In genomic region chr3:141457475-141457874, GRCm38 (mm10) we compare ENCODE assay signal across 19 mouse cellular contexts. TPM values are rescaled to one million over a fixed set of nuclear protein-coding genes. Genes with fewer than 3 reads are reported as not detected.
DNase-seq lines count a peak whose midpoint lies in the region; ATAC-seq and TF ChIP-seq lines count a peak whose summit lies in the region.
"Had no signal": no experiment of that assay in that cellular context is flagged by ENCODE, and none has a peak within 500 bp of the region (broad histone marks: within the 10 kb centered on the region; RNA-seq: fewer than 3 reads in every experiment).

No protein-coding gene starts in this region.

- ATAC-seq in forebrain, postnatal 0 days = no peak
- ATAC-seq in forebrain, embryonic 14.5 days = no peak
- peak; percentile 37 to 51; a peak in 1 of 4 replicates for ATAC-seq in hematopoietic stem cell, adult 5-6 weeks (replicated peaks in 1 of 2; ENCODE audit: insufficient read depth in 1 of 2, low FRiP score in 2 of 2, low TSS enrichment in 1 of 2, low read depth in 1 of 2, poor library complexity in 2 of 2, severe bottlenecking in 2 of 2)
- ATAC-seq: forebrain, embryonic 15.5 days; midbrain, embryonic 16.5 days had no signal

- no peak for TF ChIP-seq EP300 in MEL (IDR thresholded peaks at IDR 0.05; ENCODE audit: low read depth in 1 of 2, low read length in 2 of 2)

- TF ChIP-seq RAD21 in MEL (IDR thresholded peaks at IDR 0.05; ENCODE audit: low read depth, low read length) = peak; percentile 43

- no peaks in the 10 kb centered on the region for H3K9me3 ChIP-seq in forebrain, postnatal 0 days (ENCODE audit: low read length)
- H3K9me3 ChIP-seq in forebrain, embryonic 14.5 days (replicated peaks; ENCODE audit: control insufficient read depth, low read length) = no peaks in the 10 kb centered on the region
- no peaks in the 10 kb centered on the region for H3K9me3 ChIP-seq in MEL (replicated peaks; ENCODE audit: insufficient read depth, low read length)
- H3K9me3 ChIP-seq: forebrain, embryonic 15.5 days; G1E had no signal

- TF ChIP-seq POLR2A in MEL (IDR thresholded peaks at IDR 0.05; ENCODE audit: control insufficient read depth in 1 of 2, insufficient read depth in 1 of 2, low read depth in 1 of 2, low read length in 2 of 2, poor library complexity in 1 of 2) = no peak

- 96% methylated on average over 2 of the region's 2 CpGs for WGBS in forebrain, postnatal 0 days
- 91% methylated on average over 2 of the region's 2 CpGs for WGBS in forebrain, embryonic 14.5 days

- no peak for DNase-seq in forebrain, postnatal 0 days
- no peak for DNase-seq in forebrain, embryonic 14.5 days (ENCODE audit: low spot score)
- no peak for DNase-seq in left cerebral cortex, adult 2 months (ENCODE audit: extremely low spot score in 1 of 2, low spot score in 2 of 2)
- no peak for DNase-seq in left cerebral cortex, adult 18-20 months (ENCODE audit: low spot score in 2 of 2)
- DNase-seq in MEL (ENCODE audit: low read depth, low spot score) = peak; percentile 17
- DNase-seq in spleen, postnatal 36 days (ENCODE audit: low spot score in 2 of 2) = no peak
- no peak for DNase-seq in yolk sac, embryonic 10.5 days (ENCODE audit: low spot score)
- DNase-seq: adrenal gland, postnatal 14 days; cerebellum, postnatal 14 days; gastrocnemius, adult 2 months; left cerebral cortex, postnatal 4 days; lung, postnatal 4 days; right cerebral cortex, postnatal 14 days; thymus, postnatal 4 days had no signal

- H3K4me2 ChIP-seq in forebrain, postnatal 0 days (ENCODE audit: low read depth) = no peak overlapping the region
- H3K4me2 ChIP-seq in forebrain, embryonic 14.5 days (ENCODE audit: low read length) = no peak overlapping the region
- H3K4me2 ChIP-seq: forebrain, embryonic 15.5 days; liver, embryonic 11.5 days had no signal

- H3K27me3 ChIP-seq in forebrain, postnatal 0 days (ENCODE audit: insufficient read depth, low read length) = no peaks in the 10 kb centered on the region
- H3K27me3 ChIP-seq in forebrain, embryonic 14.5 days (replicated peaks; ENCODE audit: control insufficient read depth, insufficient read depth, low read length) = no peaks in the 10 kb centered on the region
- no peaks in the 10 kb centered on the region for H3K27me3 ChIP-seq in MEL (ENCODE audit: control insufficient read depth in 1 of 2, insufficient read depth in 2 of 2, low read length in 2 of 2)
- H3K27me3 ChIP-seq: forebrain, embryonic 15.5 days had no signal

- H3K9ac ChIP-seq in forebrain, postnatal 0 days = no peak overlapping the region
- H3K9ac ChIP-seq in forebrain, embryonic 14.5 days (ENCODE audit: low read length) = no peak overlapping the region
- H3K9ac ChIP-seq in MEL (ENCODE audit: control insufficient read depth, low read depth, low read length, poor library complexity, severe bottlenecking) = no peak overlapping the region
- H3K9ac ChIP-seq: forebrain, embryonic 15.5 days had no signal

- intact Hi-C loops in left cerebral cortex, adult 2 months (cut with DNase I) = no loop called here

- H3K36me3 ChIP-seq in forebrain, postnatal 0 days (ENCODE audit: insufficient read depth) = no peaks in the 10 kb centered on the region
- no peaks in the 10 kb centered on the region for H3K36me3 ChIP-seq in forebrain, embryonic 14.5 days (ENCODE audit: control insufficient read depth, insufficient read depth, low read length)
- H3K36me3 ChIP-seq in MEL (ENCODE audit: control insufficient read depth in 1 of 2, insufficient read depth in 2 of 2, low read length in 2 of 2) = no peaks in the 10 kb centered on the region
- H3K36me3 ChIP-seq: forebrain, embryonic 15.5 days; G1E had no signal

- H3K27ac ChIP-seq in forebrain, postnatal 0 days (ENCODE audit: low read depth, low read length) = no peak overlapping the region
- no peak overlapping the region for H3K27ac ChIP-seq in forebrain, embryonic 14.5 days (ENCODE audit: low read depth, low read length)
- H3K27ac ChIP-seq in left cerebral cortex, adult 2 months = no peak overlapping the region
- H3K27ac ChIP-seq in MEL (ENCODE audit: control insufficient read depth, low read depth, low read length) = no peak overlapping the region
- H3K27ac ChIP-seq: forebrain, embryonic 15.5 days; gastrocnemius, adult 2 months had no signal

- no peaks in the 10 kb centered on the region for H3K79me2 ChIP-seq in MEL (ENCODE audit: control insufficient read depth, insufficient read depth, low read length, poor library complexity)

- H3K4me3 ChIP-seq in forebrain, postnatal 0 days (ENCODE audit: low read depth, low read length) = no peak overlapping the region
- no peak overlapping the region for H3K4me3 ChIP-seq in forebrain, embryonic 14.5 days (ENCODE audit: low read depth, low read length)
- no peak overlapping the region for H3K4me3 ChIP-seq in left cerebral cortex, adult 2 months
- H3K4me3 ChIP-seq in MEL (ENCODE audit: control insufficient read depth in 1 of 2, insufficient read depth in 1 of 2, low read depth in 2 of 2, low read length in 2 of 2) = no peak overlapping the region
- H3K4me3 ChIP-seq: forebrain, embryonic 15.5 days; gastrocnemius, adult 2 months had no signal

- 0 out of 2 replicates have a peak, but pooled peaks cover 3% of the 10 kb centered on the region for H3K4me1 ChIP-seq in forebrain, postnatal 0 days (ENCODE audit: insufficient read depth)
- no peaks in the 10 kb centered on the region for H3K4me1 ChIP-seq in forebrain, embryonic 14.5 days (ENCODE audit: control insufficient read depth, insufficient read depth, low read length)
- no peaks in the 10 kb centered on the region for H3K4me1 ChIP-seq in MEL (ENCODE audit: control insufficient read depth in 1 of 2, insufficient read depth in 2 of 2, low read length in 2 of 2)

- 0 out of 2 replicates have a peak, but pooled peaks have one; percentile 7 for TF ChIP-seq CTCF in forebrain, postnatal 0 days (IDR thresholded peaks at IDR 0.05; ENCODE audit: low read depth)
- peak; percentile 21 for TF ChIP-seq CTCF in left cerebral cortex, adult 2 months (IDR thresholded peaks at IDR 0.05)
- TF ChIP-seq CTCF in MEL (IDR thresholded peaks at IDR 0.05 in 2 of 3, conservative IDR thresholded peaks at IDR 0.05 in 1 of 3; ENCODE audit: control insufficient read depth in 1 of 3, insufficient read depth in 1 of 3, low read depth in 2 of 3, low read length in 3 of 3, poor library complexity in 1 of 3, severe bottlenecking in 1 of 3) = peak in 2 of 3 experiments; percentile 19 to 40; a peak in 3 of 6 replicates

TF ChIP-seq in MEL, 35 proteins besides CTCF, POLR2A, EP300 and RAD21:
- TF ChIP-seq SMC3 (IDR thresholded peaks at IDR 0.05; ENCODE audit: low read depth, low read length) = peak; percentile 60
- peak; percentile 25; the same call in 1 of the 2 replicates for TF ChIP-seq ZC3H11A (IDR thresholded peaks at IDR 0.05; ENCODE audit: low read depth, low read length)
- no peak for TF ChIP-seq MXI1 (IDR thresholded peaks at IDR 0.05; ENCODE audit: low read depth, low read length)

RNA-seq across cellular contexts. Expression of gene Unc5c, which starts 7.5 kb away (rescaled TPM):
- 28.3 and 30.6 TPM in 2 replicates for total RNA-seq in forebrain, postnatal 0 days (2014; rRNA removed)
- 5.5 and 9.2 TPM in 2 replicates for polyA plus RNA-seq in forebrain, postnatal 0 days (2015; fragmentation: Nextera tagmentation; extraction: Ambion mirVana)
- polyA plus RNA-seq in forebrain, embryonic 14.5 days (2014; fragmentation: Nextera tagmentation; extraction: Ambion mirVana) = 4.4 and 4.7 TPM in 2 replicates
- 10 to 100 TPM; 32.3 to 34.7 TPM for total RNA-seq in left cerebral cortex, adult 2 months (2021)
- 10 to 100 TPM; 29.9 to 30.9 TPM for total RNA-seq in left cerebral cortex, adult 18-20 months (2021)
- not detected in 2 replicates for total RNA-seq in MEL (2012; rRNA removed)
- not detected for polyA plus RNA-seq in MEL (2012; ENCODE audit: insufficient read depth in 1 of 2, insufficient read length in 2 of 2, low read depth in 1 of 2, low replicate concordance in 2 of 2, missing spikeins in 1 of 2)
- 0.13 TPM in 1 of 2 replicates, not detected in the other for total RNA-seq in hematopoietic stem cell, adult 5-6 weeks (2017)
- total RNA-seq: gastrocnemius, adult 2 months had no signal
- polyA plus RNA-seq: G1E had no signal

Comparison
In these comparisons a context has a peak if more than half of its experiments do, and no peak if none do; other contexts are left out.
1. ATAC-seq: peak in hematopoietic stem cell, adult 5-6 weeks (2 of 2); none in forebrain, postnatal 0 days (single experiment) and forebrain, embryonic 14.5 days (single experiment).
2. RNA of gene Unc5c, which starts 7.5 kb away (total RNA-seq): 32.3 to 34.7 TPM in left cerebral cortex, adult 2 months, 29.9 to 30.9 TPM in left cerebral cortex, adult 18-20 months and 28.3 to 30.6 TPM in forebrain, postnatal 0 days; not detected in MEL and 0.13 TPM in hematopoietic stem cell, adult 5-6 weeks; every median in the first group is over 10 times any median in the second.
3. Peak in every context shown above with its lines, with median percentiles within 50 percentile points of each other: CTCF ChIP-seq.